Comparison of ENCODE assay signal across 8 mouse cellular contexts in genomic region chr15:82361459-82362018, GRCm38 (mm10). TPM values are rescaled to one million over a fixed set of nuclear protein-coding genes. Genes with fewer than 3 reads are reported as not detected.
A peak's percentile ranks its signal among the peaks of the same experiment; 100 is the strongest.
DNase-seq lines count a peak whose midpoint lies in the region; ATAC-seq and TF ChIP-seq lines count a peak whose summit lies in the region.

No protein-coding gene starts in this region.

- no peak overlapping the region for H3K27ac ChIP-seq in forebrain, postnatal 0 days (ENCODE audit: low read depth, low read length)
- no peak overlapping the region for H3K27ac ChIP-seq in forebrain, embryonic 16.5 days (ENCODE audit: low read length)
- H3K27ac ChIP-seq in kidney, embryonic 16.5 days (ENCODE audit: low read length), result peak overlapping the region; percentile 29
- no peak overlapping the region for H3K27ac ChIP-seq in neural tube, embryonic 15.5 days (replicated peaks)

- no peak overlapping the region for H3K4me2 ChIP-seq in forebrain, postnatal 0 days (ENCODE audit: low read depth)
- no peak overlapping the region for H3K4me2 ChIP-seq in forebrain, embryonic 16.5 days (ENCODE audit: low read length)
- no peak overlapping the region for H3K4me2 ChIP-seq in kidney, embryonic 16.5 days (replicated peaks; ENCODE audit: low read depth, low read length)
- no peak overlapping the region for H3K4me2 ChIP-seq in neural tube, embryonic 15.5 days

- DNase-seq in forebrain, postnatal 0 days, result peak; percentile 40
- peak; percentile 11 for DNase-seq in urinary bladder, adult 2 months (ENCODE audit: low spot score)
- DNase-seq in urinary bladder, adult 18-20 months (ENCODE audit: low spot score in 2 of 2), result no peak
- peak; percentile 50 for DNase-seq in thymus, postnatal 14 days
- DNase-seq in retina, embryonic 14.5 days (ENCODE audit: low spot score), result no peak

- H3K9me3 ChIP-seq in forebrain, postnatal 0 days (ENCODE audit: low read length), result no peaks in the 10 kb centered on the region
- H3K9me3 ChIP-seq in forebrain, embryonic 16.5 days (ENCODE audit: control insufficient read depth, low read length), result no peaks in the 10 kb centered on the region
- H3K9me3 ChIP-seq in kidney, embryonic 16.5 days (ENCODE audit: low read length), result no peaks in the 10 kb centered on the region
- no peaks in the 10 kb centered on the region for H3K9me3 ChIP-seq in neural tube, embryonic 15.5 days (replicated peaks)

- WGBS in forebrain, postnatal 0 days, result 74% methylated on average over 11 of the region's 11 CpGs
- WGBS in forebrain, embryonic 16.5 days, result 78% methylated on average over 11 of the region's 11 CpGs
- WGBS in kidney, embryonic 16.5 days, result 63% methylated on average over 11 of the region's 11 CpGs
- WGBS in neural tube, embryonic 15.5 days, result 80% methylated on average over 11 of the region's 11 CpGs

- H3K4me1 ChIP-seq in forebrain, postnatal 0 days (ENCODE audit: insufficient read depth), result no peaks in the 10 kb centered on the region
- no peaks in the 10 kb centered on the region for H3K4me1 ChIP-seq in forebrain, embryonic 16.5 days (replicated peaks; ENCODE audit: control insufficient read depth, insufficient read depth, low read length)
- peaks cover 17% of the 10 kb centered on the region; the same call in 1 of the 2 replicates for H3K4me1 ChIP-seq in kidney, embryonic 16.5 days (ENCODE audit: insufficient read depth, low read length)
- no peaks in the 10 kb centered on the region for H3K4me1 ChIP-seq in neural tube, embryonic 15.5 days

- TF ChIP-seq CTCF in forebrain, postnatal 0 days (IDR thresholded peaks at IDR 0.05; ENCODE audit: low read depth), result peak; percentile 65

- no peaks in the 10 kb centered on the region for H3K27me3 ChIP-seq in forebrain, postnatal 0 days (ENCODE audit: insufficient read depth, low read length)
- H3K27me3 ChIP-seq in forebrain, embryonic 16.5 days (replicated peaks; ENCODE audit: control insufficient read depth, insufficient read depth, low read length), result no peaks in the 10 kb centered on the region
- H3K27me3 ChIP-seq in kidney, embryonic 16.5 days (ENCODE audit: insufficient read depth, low read length), result no peaks in the 10 kb centered on the region
- no peaks in the 10 kb centered on the region for H3K27me3 ChIP-seq in neural tube, embryonic 15.5 days (replicated peaks)

- no peak overlapping the region for H3K9ac ChIP-seq in forebrain, postnatal 0 days
- no peak overlapping the region for H3K9ac ChIP-seq in forebrain, embryonic 16.5 days (replicated peaks; ENCODE audit: low read depth, low read length)
- 0 out of 2 replicates have a peak overlapping the region, but pooled peaks have one; percentile 27 for H3K9ac ChIP-seq in kidney, embryonic 16.5 days (replicated peaks; ENCODE audit: low read length)
- H3K9ac ChIP-seq in neural tube, embryonic 15.5 days (replicated peaks), result no peak overlapping the region

- H3K36me3 ChIP-seq in forebrain, postnatal 0 days (ENCODE audit: insufficient read depth), result no peaks in the 10 kb centered on the region
- no peaks in the 10 kb centered on the region for H3K36me3 ChIP-seq in forebrain, embryonic 16.5 days (ENCODE audit: control insufficient read depth, insufficient read depth)
- H3K36me3 ChIP-seq in kidney, embryonic 16.5 days (ENCODE audit: insufficient read depth, low read length), result no peaks in the 10 kb centered on the region
- H3K36me3 ChIP-seq in neural tube, embryonic 15.5 days, result no peaks in the 10 kb centered on the region

- ATAC-seq in forebrain, postnatal 0 days, result peak; percentile 69; the same call in 1 of the 2 replicates
- ATAC-seq in forebrain, embryonic 16.5 days, result no peak
- peak; percentile 86 for ATAC-seq in kidney, embryonic 16.5 days (ENCODE audit: low FRiP score, low TSS enrichment)
- ATAC-seq in neural tube, embryonic 15.5 days (ENCODE audit: low FRiP score), result no peak

- no peak overlapping the region for H3K4me3 ChIP-seq in forebrain, postnatal 0 days (ENCODE audit: low read depth, low read length)
- no peak overlapping the region for H3K4me3 ChIP-seq in forebrain, embryonic 16.5 days (replicated peaks; ENCODE audit: low read length)
- no peak overlapping the region for H3K4me3 ChIP-seq in kidney, embryonic 16.5 days (ENCODE audit: low read length)
- no peak overlapping the region for H3K4me3 ChIP-seq in neural tube, embryonic 15.5 days (replicated peaks)

RNA-seq across cellular contexts. Expression of gene Ndufa6, which starts 7.4 kb away (rescaled TPM):
- 271 and 465 TPM in 2 replicates for total RNA-seq in forebrain, postnatal 0 days (2014; rRNA removed)
- 416 and 528 TPM in 2 replicates for polyA plus RNA-seq in forebrain, postnatal 0 days (2015; fragmentation: Nextera tagmentation; extraction: Ambion mirVana)
- polyA plus RNA-seq in forebrain, embryonic 16.5 days (2015; fragmentation: Nextera tagmentation; extraction: Ambion mirVana), result 277 and 297 TPM in 2 replicates
- 429 and 475 TPM in 2 replicates for polyA plus RNA-seq in urinary bladder, adult 2 months (2012; rRNA removed)
- polyA plus RNA-seq in kidney, embryonic 16.5 days (2015; fragmentation: Nextera tagmentation; extraction: Ambion mirVana), result 415 and 434 TPM in 2 replicates
- 409 and 417 TPM in 2 replicates for polyA plus RNA-seq in neural tube, embryonic 15.5 days (2015; fragmentation: Nextera tagmentation; extraction: Ambion mirVana)

RNA-seq across cellular contexts. Expression of gene Cyp2d22, which starts 18.5 kb away (rescaled TPM):
- total RNA-seq in forebrain, postnatal 0 days (2014; rRNA removed), result 2.1 and 3.1 TPM in 2 replicates
- polyA plus RNA-seq in forebrain, postnatal 0 days (2015; fragmentation: Nextera tagmentation; extraction: Ambion mirVana), result 1.8 and 1.9 TPM in 2 replicates
- 1.1 and 1.4 TPM in 2 replicates for polyA plus RNA-seq in forebrain, embryonic 16.5 days (2015; fragmentation: Nextera tagmentation; extraction: Ambion mirVana)
- 52.5 and 56.2 TPM in 2 replicates for polyA plus RNA-seq in urinary bladder, adult 2 months (2012; rRNA removed)
- polyA plus RNA-seq in kidney, embryonic 16.5 days (2015; fragmentation: Nextera tagmentation; extraction: Ambion mirVana), result 18.2 and 21.1 TPM in 2 replicates
- polyA plus RNA-seq in neural tube, embryonic 15.5 days (2015; fragmentation: Nextera tagmentation; extraction: Ambion mirVana), result 2.1 and 3.3 TPM in 2 replicates

RNA-seq across cellular contexts. Expression of gene Smdt1, which starts 22.8 kb away (rescaled TPM):
- 167 and 208 TPM in 2 replicates for total RNA-seq in forebrain, postnatal 0 days (2014; rRNA removed)
- 337 and 359 TPM in 2 replicates for polyA plus RNA-seq in forebrain, postnatal 0 days (2015; fragmentation: Nextera tagmentation; extraction: Ambion mirVana)
- polyA plus RNA-seq in forebrain, embryonic 16.5 days (2015; fragmentation: Nextera tagmentation; extraction: Ambion mirVana), result 269 and 282 TPM in 2 replicates
- 180 and 204 TPM in 2 replicates for polyA plus RNA-seq in urinary bladder, adult 2 months (2012; rRNA removed)
- 319 and 325 TPM in 2 replicates for polyA plus RNA-seq in kidney, embryonic 16.5 days (2015; fragmentation: Nextera tagmentation; extraction: Ambion mirVana)
- polyA plus RNA-seq in neural tube, embryonic 15.5 days (2015; fragmentation: Nextera tagmentation; extraction: Ambion mirVana), result 392 and 440 TPM in 2 replicates

RNA-seq across cellular contexts. Expression of gene Pheta2, which starts 22.8 kb away (rescaled TPM):
- total RNA-seq in forebrain, postnatal 0 days (2014; rRNA removed), result 1.4 and 3.5 TPM in 2 replicates
- polyA plus RNA-seq in forebrain, postnatal 0 days (2015; fragmentation: Nextera tagmentation; extraction: Ambion mirVana), result 0.83 and 1.1 TPM in 2 replicates
- polyA plus RNA-seq in forebrain, embryonic 16.5 days (2015; fragmentation: Nextera tagmentation; extraction: Ambion mirVana), result 2.0 TPM in 2 replicates
- polyA plus RNA-seq in urinary bladder, adult 2 months (2012; rRNA removed), result 3.9 and 4.8 TPM in 2 replicates
- 10.4 and 12.5 TPM in 2 replicates for polyA plus RNA-seq in kidney, embryonic 16.5 days (2015; fragmentation: Nextera tagmentation; extraction: Ambion mirVana)
- 2.4 and 6.6 TPM in 2 replicates for polyA plus RNA-seq in neural tube, embryonic 15.5 days (2015; fragmentation: Nextera tagmentation; extraction: Ambion mirVana)

RNA-seq across cellular contexts. Expression of gene Naga, which starts 22.8 kb away (rescaled TPM):
- 27.0 and 47.5 TPM in 2 replicates for total RNA-seq in forebrain, postnatal 0 days (2014; rRNA removed)
- polyA plus RNA-seq in forebrain, postnatal 0 days (2015; fragmentation: Nextera tagmentation; extraction: Ambion mirVana), result 26.7 and 33.7 TPM in 2 replicates
- 23.4 and 26.1 TPM in 2 replicates for polyA plus RNA-seq in forebrain, embryonic 16.5 days (2015; fragmentation: Nextera tagmentation; extraction: Ambion mirVana)
- 84.6 and 87.2 TPM in 2 replicates for polyA plus RNA-seq in urinary bladder, adult 2 months (2012; rRNA removed)
- 81.9 and 87.4 TPM in 2 replicates for polyA plus RNA-seq in kidney, embryonic 16.5 days (2015; fragmentation: Nextera tagmentation; extraction: Ambion mirVana)
- polyA plus RNA-seq in neural tube, embryonic 15.5 days (2015; fragmentation: Nextera tagmentation; extraction: Ambion mirVana), result 33.4 and 41.8 TPM in 2 replicates

Comparison
In these comparisons a context has a peak if more than half of its experiments do, and no peak if none do; other contexts are left out.
1. ATAC-seq: peak in forebrain, postnatal 0 days (single experiment) and kidney, embryonic 16.5 days (single experiment); none in forebrain, embryonic 16.5 days (single experiment) and neural tube, embryonic 15.5 days (single experiment).
2. DNase-seq: peak in forebrain, postnatal 0 days (single experiment), urinary bladder, adult 2 months (single experiment) and thymus, postnatal 14 days (single experiment); none in urinary bladder, adult 18-20 months (0 of 2) and retina, embryonic 14.5 days (single experiment).